Mouse (Mus musculus) bone marrow macrophage, adult 2 months (primary cell): ENCODE measurements around the gene Syndig1l. TPM values are rescaled to one million over a fixed set of nuclear protein-coding genes. Genes with fewer than 3 reads are reported as not detected.

ENCODE experiments used
- H3K27ac ChIP-seq: 2 replicates; pipeline ENCODE4 v1.5.1; 2012; ENCODE audit warnings: low read depth, low read length; ENCODE audit not compliant: insufficient read depth
- H3K4me1 ChIP-seq: 2 replicates; pipeline ENCODE4 v1.6.1; 2012; ENCODE audit warnings: low read length; ENCODE audit not compliant: control insufficient read depth, insufficient read depth
- H3K4me3 ChIP-seq: 2 replicates; pipeline ENCODE4 v1.5.1; 2012; ENCODE audit warnings: mild to moderate bottlenecking, low read length, moderate library complexity; ENCODE audit not compliant: insufficient read depth
- CTCF ChIP-seq: IDR thresholded peaks from 2 replicates; pipeline ENCODE4 v1.5.1; 2012; ENCODE audit warnings: low read depth, mild to moderate bottlenecking, low read length, moderate library complexity
- POLR2A ChIP-seq: IDR thresholded peaks from 2 replicates; pipeline ENCODE4 v1.6.1; 2012; ENCODE audit warnings: mild to moderate bottlenecking, low read depth, low read length, borderline replicate concordance
- polyA plus RNA-seq: library from polyadenylated mRNA; stranded (reverse); fragments of >200 nt; gene quantifications from 2 replicates; pipeline ENCODE4 v1.2.4, GENCODE M21; 2012; ENCODE audit not compliant: missing spikeins, insufficient read depth, insufficient read length

Syndig1l gene
- polyA plus RNA-seq, 1 experiment: not detected

DNA sequence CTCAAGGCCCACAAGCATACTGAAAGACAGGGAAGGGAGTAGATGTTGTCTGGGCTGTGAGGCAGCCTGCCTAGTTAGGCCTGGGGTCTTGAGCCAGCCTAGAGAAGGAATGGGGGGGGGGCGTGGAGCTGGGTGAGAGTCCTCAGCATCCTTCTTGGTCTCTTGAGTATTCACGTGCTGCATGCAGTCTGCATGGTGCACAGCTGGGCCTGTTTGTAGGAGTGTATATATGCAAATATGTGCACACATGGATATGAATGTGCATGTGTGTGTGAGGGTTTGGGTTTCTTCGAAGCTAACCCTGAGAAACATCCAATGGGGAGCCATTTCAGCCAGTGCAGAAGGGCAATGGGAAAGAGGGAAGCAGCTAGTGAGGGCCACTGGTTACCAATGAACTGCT is 22.6 kb downstream of the Syndig1l start:
- no peak overlapping the region for H3K4me3 ChIP-seq
- H3K27ac ChIP-seq: no peak overlapping the region
- TF ChIP-seq POLR2A (no peak), CTCF (no peak)

DNA sequence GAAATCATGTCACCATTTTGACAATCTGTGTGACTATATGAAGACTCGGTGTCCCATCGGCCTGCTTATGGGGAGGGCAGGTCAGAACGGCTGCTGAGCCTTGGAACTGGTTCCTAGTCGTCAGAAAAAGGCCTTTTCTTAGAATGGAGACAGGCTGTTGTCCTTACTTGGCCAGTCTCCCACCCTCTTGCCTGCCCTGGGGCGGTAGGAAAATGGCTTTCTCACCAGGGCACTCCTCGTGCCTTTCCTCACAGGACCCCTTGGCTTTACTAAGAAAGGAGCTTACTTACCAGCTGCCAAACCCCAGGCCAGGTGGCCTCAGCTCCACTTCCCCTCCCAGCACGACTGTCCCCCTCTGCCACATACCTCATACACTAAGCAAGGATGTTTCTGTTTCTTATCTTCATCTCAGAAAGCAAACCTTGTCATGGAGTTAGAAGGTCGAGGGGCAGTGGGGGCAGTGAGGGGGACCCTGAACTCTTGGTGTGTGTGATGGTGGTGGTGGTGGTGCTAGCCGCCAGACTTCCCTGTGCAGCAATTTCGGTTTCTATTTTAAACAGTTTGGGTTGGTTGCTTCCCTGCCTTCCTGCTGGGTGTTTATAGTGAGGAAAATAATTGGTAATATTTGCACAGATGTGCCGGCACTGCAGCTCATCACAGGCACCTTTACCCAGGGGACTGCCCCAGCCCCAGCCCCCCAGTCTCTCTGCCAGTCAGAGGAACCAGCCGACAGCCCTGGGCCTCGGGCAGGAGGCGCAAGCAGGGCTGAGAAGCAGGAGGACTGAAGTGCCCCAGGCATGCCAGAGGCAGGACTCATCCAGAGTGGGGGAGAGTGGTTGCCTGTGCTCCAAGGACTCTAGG is 23.7 kb downstream of the Syndig1l start:
- peaks cover 9% of the 10 kb centered on the region for H3K4me1 ChIP-seq
- no peak for TF ChIP-seq CTCF
- TF ChIP-seq POLR2A: peak; percentile 9; the same call in 1 of the 2 replicates
- H3K27ac ChIP-seq: peak overlapping the region; percentile 27; the same call in 1 of the 2 replicates
- H3K4me3 ChIP-seq: peak overlapping the region; percentile 55

More for the DNA sequence above, 22.6 kb downstream of the Syndig1l start:
- peaks cover 9% of the 10 kb centered on the region for H3K4me1 ChIP-seq

DNA sequence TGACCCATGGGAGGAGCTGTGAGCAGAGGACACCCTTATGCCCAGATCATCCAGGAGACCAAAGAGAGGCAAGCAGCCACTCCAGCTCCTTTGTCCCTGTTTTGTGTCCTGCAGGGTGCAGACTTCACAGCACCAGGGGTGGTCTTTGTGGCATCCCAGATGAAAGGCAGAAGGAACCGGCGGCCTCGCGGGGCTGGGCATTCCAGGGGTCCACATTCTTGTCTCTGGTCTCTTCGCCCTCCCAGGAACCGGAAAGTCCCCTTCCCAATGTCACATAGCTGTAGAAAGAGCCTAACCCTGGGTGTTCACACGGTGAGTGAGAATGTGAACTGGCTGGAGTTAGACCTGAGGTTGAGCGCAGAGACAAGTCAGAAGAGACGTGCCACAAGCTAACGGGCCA is 27.0 kb downstream of the Syndig1l start:
- Histone ChIP-seq H3K27ac (no peak overlapping the region), H3K4me1 (peaks cover 9% of the 10 kb centered on the region), H3K4me3 (no peak overlapping the region)
- TF ChIP-seq POLR2A (no peak), CTCF (no peak)

DNA sequence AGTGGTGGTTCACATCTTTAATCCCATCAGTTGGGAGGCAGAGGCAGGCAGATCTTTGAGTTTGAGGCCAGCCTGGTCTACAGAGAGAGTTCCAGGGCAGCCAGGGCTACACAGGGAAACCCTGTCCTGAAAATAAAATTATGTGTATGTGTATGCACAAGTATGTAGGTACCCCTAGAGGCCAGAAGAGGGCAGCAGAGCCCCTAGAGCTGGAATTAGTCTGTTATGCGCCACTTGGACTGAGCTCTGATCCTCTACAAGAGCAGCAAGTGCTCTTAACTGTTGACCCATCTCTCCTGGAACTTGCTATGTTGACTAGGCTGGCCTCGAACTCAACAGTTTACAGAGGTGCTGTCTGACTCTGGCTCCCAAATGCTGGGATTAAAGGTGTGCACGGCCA is 28.1 kb downstream of the Syndig1l start:
- Histone ChIP-seq H3K4me1 (peaks cover 9% of the 10 kb centered on the region), H3K27ac (no peak overlapping the region), H3K4me3 (no peak overlapping the region)
- TF ChIP-seq POLR2A: no peak
- TF ChIP-seq CTCF: no peak

- TF ChIP-seq POLR2A (no peak), CTCF (peak; percentile 97)
- Histone ChIP-seq H3K27ac (no peak overlapping the region), H3K4me1 (no peaks in the 10 kb centered on the region), H3K4me3 (no peak overlapping the region)
These were observed 44.7 kb downstream of the Syndig1l start for GRCm38 (mm10) chr12:84653912-84654311.

DNA sequence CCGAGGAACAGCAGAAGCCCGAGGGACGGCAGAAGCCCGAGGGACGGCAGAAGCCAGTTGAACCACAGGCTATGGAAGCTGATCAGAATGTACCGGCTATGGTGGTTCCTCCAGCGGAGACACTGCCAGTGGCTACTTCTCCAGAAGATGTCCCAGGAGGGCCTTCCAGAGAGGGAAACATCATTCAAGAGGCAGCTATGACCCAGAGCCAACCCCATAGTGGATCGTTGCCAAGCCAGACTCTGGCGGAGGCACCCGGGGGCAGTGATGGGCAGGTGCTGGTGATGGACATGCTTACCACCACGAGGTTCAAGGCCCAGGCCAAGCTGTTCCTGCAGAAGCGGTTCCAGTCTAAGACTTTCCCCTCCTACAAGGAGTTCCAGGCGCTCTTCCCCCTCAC is 48.4 kb downstream of the Syndig1l start:
- no peaks in the 10 kb centered on the region for H3K4me1 ChIP-seq
- no peak overlapping the region for H3K27ac ChIP-seq
- TF ChIP-seq POLR2A (no peak), CTCF (no peak)
- no peak overlapping the region for H3K4me3 ChIP-seq

GRCm38 (mm10) chr12:84640654-84641053 is 58.0 kb downstream of the Syndig1l start, which contains the start of gene Vrtn:
Gene Vrtn (plus strand): TSS chr12:84641019.
- TF ChIP-seq POLR2A (no peak), CTCF (no peak)
- Histone ChIP-seq H3K4me3 (no peak within 1 kb of the TSS), H3K27ac (no peak within 1 kb of the TSS), H3K4me1 (no peaks in the 10 kb centered on the region)

DNA sequence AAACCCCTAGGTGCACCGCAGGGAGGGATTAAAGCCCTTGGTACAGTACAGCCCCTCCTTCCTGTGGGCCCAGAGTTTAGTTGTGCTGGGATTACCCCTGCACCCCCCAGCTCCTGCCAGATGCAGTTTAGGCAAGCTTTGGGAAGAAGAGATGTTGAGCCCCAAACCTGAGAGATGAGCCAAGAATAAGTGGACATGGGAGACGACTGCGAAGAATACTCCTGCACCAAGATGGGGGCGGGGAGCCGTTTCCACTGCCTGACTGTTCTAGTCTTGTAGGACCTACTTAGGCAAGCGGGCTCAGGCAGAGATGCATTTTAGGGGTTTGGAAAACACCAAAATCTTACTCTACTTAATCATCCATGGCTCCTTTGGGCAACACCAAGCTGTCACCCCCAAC is 58.4 kb downstream of the Syndig1l start:
- H3K27ac ChIP-seq: no peak overlapping the region
- H3K4me1 ChIP-seq: no peaks in the 10 kb centered on the region
- H3K4me3 ChIP-seq: no peak overlapping the region
- TF ChIP-seq CTCF (no peak), POLR2A (no peak)

- Histone ChIP-seq H3K27ac (no peak overlapping the region), H3K4me1 (no peaks in the 10 kb centered on the region), H3K4me3 (no peak overlapping the region)
- TF ChIP-seq CTCF: no peak
- no peak for TF ChIP-seq POLR2A
These were observed 66.8 kb downstream of the Syndig1l start for GRCm38 (mm10) chr12:84631867-84632266.

Other genes with a start within 250 kb of the Syndig1l start
- 15.0 and 18.3 TPM in 2 replicates for gene Aldh6a1, start 247.8 kb downstream of the Syndig1l start, polyA plus RNA-seq
- 10.3 and 13.7 TPM in 2 replicates for gene Lin52, start 247.4 kb downstream of the Syndig1l start, polyA plus RNA-seq
- not detected in 2 replicates for gene Vsx2, start 129.1 kb downstream of the Syndig1l start, polyA plus RNA-seq
- gene Abcd4, start 81.4 kb downstream of the Syndig1l start, polyA plus RNA-seq: 12.6 and 18.6 TPM in 2 replicates
- not detected in 2 replicates for gene Vrtn, start 57.8 kb downstream of the Syndig1l start, polyA plus RNA-seq
- gene Npc2, start 74.3 kb upstream of the Syndig1l start, polyA plus RNA-seq: 677 and 718 TPM in 2 replicates
- 44.8 and 47.1 TPM in 2 replicates for gene Isca2, start 74.4 kb upstream of the Syndig1l start, polyA plus RNA-seq
- 1.1 TPM in 2 replicates for gene Ltbp2, start 177.7 kb upstream of the Syndig1l start, polyA plus RNA-seq